Mouse (Mus musculus): ENCODE measurements around the gene Arpc5. TPM values are rescaled to one million over a fixed set of nuclear protein-coding genes. Genes with fewer than 3 reads are reported as not detected.
A peak's percentile ranks its signal among the peaks of the same experiment; 100 is the strongest.
"Not testable (repeated sequence)": the region's sequence is repeated elsewhere in the genome, so short reads cannot be mapped to it uniquely, and the experiment has no call there.

Gene Arpc5
- total RNA-seq (2021), result 100 to 1,000 TPM; 106 to 107 TPM
- long read RNA-seq, experiment 1, transcript Arpc5-202 (3 exons, 1,737 nt), result minor isoform, 5 of 214 reads
- long read RNA-seq, experiment 1, transcript Arpc5-201 (4 exons, 1,914 nt), result major isoform, 176 of 214 reads
- long read RNA-seq, experiment 1, partial matches to known transcripts, result 0 of 214 reads
- long read RNA-seq, experiment 1, other reads (novel, unspliced or antisense), result 29 of 214 reads
- long read RNA-seq, experiment 2, transcript Arpc5-201 (4 exons, 1,914 nt), result major isoform, 132 of 150 reads
- long read RNA-seq, experiment 2, partial matches to known transcripts, result 0 of 150 reads
- long read RNA-seq, experiment 2, other reads (novel, unspliced or antisense), result 16 of 150 reads

GRCm38 (mm10) chr1:152766032-152766772, at the start of gene Arpc5, which contains the start of gene Rgl1:
TSS of gene Arpc5 (plus strand) at chr1:152766542.
TSS of gene Rgl1 (minus strand) at chr1:152766351.
- peak; percentile 98 for DNase-seq

- no peak for DNase-seq
Observed at GRCm38 (mm10) chr1:152717329-152717728, 49.0 kb upstream of the Arpc5 start.

GRCm38 (mm10) chr1:152718200-152718599, 48.1 kb upstream of the Arpc5 start:
- no peak for DNase-seq

- DNase-seq, result no peak
Observed at GRCm38 (mm10) chr1:152720969-152721368, 45.4 kb upstream of the Arpc5 start.

- DNase-seq, result no peak
Observed at GRCm38 (mm10) chr1:152721535-152722198, 44.7 kb upstream of the Arpc5 start.

GRCm38 (mm10) chr1:152724286-152724685, 42.1 kb upstream of the Arpc5 start:
- no peak for DNase-seq

- DNase-seq, result no peak
Observed at GRCm38 (mm10) chr1:152726095-152726494, 40.2 kb upstream of the Arpc5 start.

- DNase-seq, result no peak
Observed at GRCm38 (mm10) chr1:152727604-152728236, 38.6 kb upstream of the Arpc5 start.

- DNase-seq, result no peak
Observed at GRCm38 (mm10) chr1:152738793-152739192, 27.5 kb upstream of the Arpc5 start.

- DNase-seq, result no peak
Observed at GRCm38 (mm10) chr1:152739374-152739773, 27.0 kb upstream of the Arpc5 start.

- DNase-seq, result no peak
Observed at GRCm38 (mm10) chr1:152743095-152743826, 23.1 kb upstream of the Arpc5 start.

GRCm38 (mm10) chr1:152746426-152746825, 19.9 kb upstream of the Arpc5 start:
- peak; percentile 89 for DNase-seq

GRCm38 (mm10) chr1:152749276-152749675, 17.1 kb upstream of the Arpc5 start:
- no peak for DNase-seq

GRCm38 (mm10) chr1:152750312-152750965, 15.9 kb upstream of the Arpc5 start, which contains the start of gene Apobec4:
TSS of gene Apobec4 (plus strand) at chr1:152750551.
- no peak for DNase-seq

- no peak for DNase-seq
Observed at GRCm38 (mm10) chr1:152761791-152762190, 4.6 kb upstream of the Arpc5 start.

GRCm38 (mm10) chr1:152766804-152767748, 734 bp downstream of the Arpc5 start:
- DNase-seq, result peak; percentile 53

- peak; percentile 87 for DNase-seq
Observed at GRCm38 (mm10) chr1:152767749-152768488, 1.6 kb downstream of the Arpc5 start.

- no peak for DNase-seq
Observed at GRCm38 (mm10) chr1:152771016-152771415, 4.7 kb downstream of the Arpc5 start.

- not testable (repeated sequence) for DNase-seq
Observed at GRCm38 (mm10) chr1:152774601-152775000, 8.3 kb downstream of the Arpc5 start.
